Mouse (Mus musculus) hindbrain, embryonic 11.5 days (tissue): ENCODE results near the gene Atrn. TPM values are rescaled to one million over a fixed set of nuclear protein-coding genes. Genes with fewer than 3 reads are reported as not detected.

Experiments
- ATAC-seq: fragments of 200-750 bp; cut with Nextera tagmentation; 2 replicates; pipeline ENCODE4 v1.8.0; 2017; ENCODE audit warnings: mild to moderate bottlenecking, moderate TSS enrichment, moderate library complexity; ENCODE audit not compliant: low FRiP score
- DNase-seq: peaks from one replicate; pipeline ENCODE4 v3.0.0-alpha.2; 2015; ENCODE audit warnings: low spot score
- H3K27ac ChIP-seq: fragments of 300-500 bp; sonication (generic); 2 replicates; pipeline ENCODE4 v1.5.1; 2014; ENCODE audit warnings: mild to moderate bottlenecking, low read depth, low read length
- H3K27me3 ChIP-seq: fragments of 300-500 bp; sonication (generic); 2 replicates; pipeline ENCODE4 v1.6.1; 2014; ENCODE audit warnings: mild to moderate bottlenecking, low read length, moderate library complexity, mixed read lengths; ENCODE audit not compliant: control insufficient read depth, insufficient read depth
- H3K36me3 ChIP-seq: fragments of 300-500 bp; sonication (generic); 2 replicates; pipeline ENCODE4 v1.6.1; 2014; ENCODE audit warnings: mild to moderate bottlenecking, low read length, moderate library complexity, mixed read lengths; ENCODE audit not compliant: control insufficient read depth, insufficient read depth
- H3K4me1 ChIP-seq: fragments of 300-500 bp; sonication (generic); replicated peaks from 2 replicates; pipeline ENCODE4 v1.6.1; 2014; ENCODE audit warnings: low read length, mixed read lengths; ENCODE audit not compliant: control insufficient read depth, insufficient read depth
- H3K4me2 ChIP-seq: fragments of 300-500 bp; sonication (generic); replicated peaks from 2 replicates; pipeline ENCODE4 v1.6.1; 2014; ENCODE audit warnings: mild to moderate bottlenecking, low read depth, low read length
- H3K4me3 ChIP-seq: fragments of 300-500 bp; sonication (generic); 2 replicates; pipeline ENCODE4 v1.5.1; 2014; ENCODE audit warnings: low read depth, low read length
- H3K9ac ChIP-seq: fragments of 300-500 bp; sonication (generic); 2 replicates; pipeline ENCODE4 v1.6.1; 2014; ENCODE audit warnings: low read depth, low read length
- H3K9me3 ChIP-seq: fragments of 300-500 bp; sonication (generic); 2 replicates; pipeline ENCODE4 v1.6.1; 2016; ENCODE audit warnings: low read length; ENCODE audit not compliant: control insufficient read depth
- WGBS: fragments of 180-500 bp; shearing (Covaris S2); extraction: QIAGEN DNeasy Blood & Tissue Kit; methylation state at CpG from one replicate; pipeline ENCODE4 v1.1.7; 2014; 5-methylcytosine and 5-hydroxymethylcytosine counted together
- polyA plus RNA-seq: library from polyadenylated mRNA; unstranded; fragments of >200 nt; fragmentation: Nextera tagmentation; extraction: Ambion mirVana; gene quantifications from 2 replicates; pipeline ENCODE4 v1.2.1, GENCODE M21; 2014

Gene Atrn
- polyA plus RNA-seq, 1 experiment from 2014 or later = 9.9 TPM

DNA sequence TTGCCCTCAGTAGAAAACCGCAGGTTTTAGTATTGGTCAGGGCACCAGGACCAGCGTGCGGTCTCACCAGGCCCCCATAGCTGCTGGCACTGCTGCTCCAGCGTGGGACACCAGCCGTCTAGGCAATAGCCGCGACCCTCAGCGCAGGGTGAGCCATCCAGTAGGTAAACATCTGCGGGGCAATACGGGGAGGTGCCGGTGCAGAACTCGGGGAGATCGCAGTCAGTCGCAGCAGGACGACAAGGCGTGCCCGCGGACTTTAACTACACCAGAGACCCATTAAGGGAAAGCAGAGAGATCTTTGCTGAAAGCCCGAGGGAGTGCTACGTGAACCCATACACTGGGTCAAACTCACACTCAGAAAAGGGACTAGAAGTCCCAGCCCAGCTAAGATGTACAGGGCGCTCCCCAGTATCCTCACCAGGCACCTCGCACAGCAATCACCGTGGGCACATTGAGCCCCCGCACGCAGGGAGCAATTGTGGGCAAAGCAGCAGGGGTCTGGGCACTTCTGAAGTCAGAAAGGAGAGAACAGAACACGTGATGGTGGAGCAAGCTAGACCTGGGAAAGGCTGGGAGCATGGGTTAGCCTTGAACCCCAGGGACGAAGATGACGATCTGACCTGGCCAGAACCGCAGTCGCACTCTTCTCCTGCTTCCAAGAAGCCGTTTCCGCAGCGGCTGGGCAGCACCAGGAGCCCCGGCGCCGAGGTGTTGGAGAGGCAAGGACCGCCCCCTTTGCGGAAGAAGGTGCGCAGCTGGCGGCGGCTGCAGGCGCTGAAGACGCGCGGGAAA, 147.8 kb downstream of the Atrn start:
- Histone ChIP-seq H3K9ac (no peak overlapping the region), H3K36me3 (no peaks in the 10 kb centered on the region), H3K27me3 (peaks cover 45% of the 10 kb centered on the region), H3K4me3 (peak overlapping the region; percentile 15), H3K4me2 (peak overlapping the region; percentile 43), H3K4me1 (peaks cover 5% of the 10 kb centered on the region), H3K27ac (no peak overlapping the region), H3K9me3 (no peaks in the 10 kb centered on the region)
- ATAC-seq (no peak), DNase-seq (peak; percentile 25)
- 1% methylated on average over 45 of the region's 45 CpGs for WGBS

DNA sequence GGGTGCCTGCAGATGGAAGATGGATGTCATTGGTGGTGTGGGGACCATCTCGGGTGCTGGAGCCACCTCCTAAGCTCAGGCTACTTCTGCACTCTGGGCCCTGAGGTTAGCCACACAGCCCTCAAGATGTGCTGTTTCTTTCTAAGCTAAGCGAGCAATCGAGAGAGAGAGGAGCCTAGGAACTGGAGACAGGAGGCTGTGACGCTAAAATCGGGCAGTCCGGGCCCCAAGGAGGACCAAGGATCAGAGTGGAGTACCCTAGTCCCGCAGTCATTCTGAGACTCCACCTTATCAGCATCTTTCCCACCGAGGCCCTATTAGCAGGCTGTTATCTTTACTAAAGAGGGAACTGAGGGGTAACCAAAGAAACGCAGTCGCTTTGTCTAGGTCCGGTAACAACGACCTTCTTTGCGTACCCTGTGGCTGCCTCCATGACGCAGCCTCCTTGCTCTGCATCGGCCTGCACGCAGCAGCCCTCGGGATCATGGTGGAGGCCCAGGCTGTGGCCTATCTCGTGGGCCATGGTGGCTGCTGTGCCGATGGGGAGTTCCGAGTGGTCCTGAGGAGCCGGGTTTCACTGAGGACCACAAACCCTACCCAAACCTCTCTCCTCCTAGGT, 148.5 kb downstream of the Atrn start:
- Histone ChIP-seq H3K4me3 (peak overlapping the region; percentile 15; the same call in 1 of the 2 replicates), H3K27ac (no peak overlapping the region), H3K36me3 (no peaks in the 10 kb centered on the region), H3K4me1 (peaks cover 5% of the 10 kb centered on the region), H3K9ac (no peak overlapping the region), H3K27me3 (peaks cover 45% of the 10 kb centered on the region), H3K9me3 (no peaks in the 10 kb centered on the region), H3K4me2 (peak overlapping the region; percentile 43)
- DNase-seq (peak; percentile 55), ATAC-seq (0 out of 2 replicates have a peak, but pooled peaks have one; percentile 17)
- WGBS = 2% methylated on average over 21 of the region's 21 CpGs

DNA sequence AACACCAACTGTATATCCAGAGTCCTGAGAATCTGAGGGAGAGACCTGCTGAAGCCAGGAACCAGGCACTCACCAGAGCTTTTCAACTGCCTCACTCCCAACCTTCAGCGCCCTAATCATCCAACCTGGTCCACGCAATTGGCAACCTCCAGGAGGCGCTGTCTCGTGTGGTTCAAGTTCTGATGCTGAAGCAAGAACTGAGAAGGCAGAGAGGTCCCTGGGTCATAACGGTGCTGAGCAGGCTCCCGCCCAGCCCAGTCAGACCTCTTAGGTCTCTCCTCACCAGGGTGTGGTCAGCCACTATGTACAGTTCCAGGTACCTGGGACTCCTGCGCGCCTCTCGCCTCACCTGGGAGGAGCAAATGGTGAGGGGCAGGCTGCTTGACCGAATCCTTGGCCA, 149.3 kb downstream of the Atrn start:
- Histone ChIP-seq H3K36me3 (no peaks in the 10 kb centered on the region), H3K4me3 (no peak overlapping the region), H3K9ac (no peak overlapping the region), H3K27ac (no peak overlapping the region), H3K4me1 (peaks cover 5% of the 10 kb centered on the region), H3K9me3 (no peaks in the 10 kb centered on the region), H3K27me3 (peaks cover 45% of the 10 kb centered on the region), H3K4me2 (no peak overlapping the region)
- 2% methylated on average over 10 of the region's 10 CpGs for WGBS
- DNase-seq = peak; percentile 83
- ATAC-seq = peak; percentile 60; the same call in 1 of the 2 replicates

DNA sequence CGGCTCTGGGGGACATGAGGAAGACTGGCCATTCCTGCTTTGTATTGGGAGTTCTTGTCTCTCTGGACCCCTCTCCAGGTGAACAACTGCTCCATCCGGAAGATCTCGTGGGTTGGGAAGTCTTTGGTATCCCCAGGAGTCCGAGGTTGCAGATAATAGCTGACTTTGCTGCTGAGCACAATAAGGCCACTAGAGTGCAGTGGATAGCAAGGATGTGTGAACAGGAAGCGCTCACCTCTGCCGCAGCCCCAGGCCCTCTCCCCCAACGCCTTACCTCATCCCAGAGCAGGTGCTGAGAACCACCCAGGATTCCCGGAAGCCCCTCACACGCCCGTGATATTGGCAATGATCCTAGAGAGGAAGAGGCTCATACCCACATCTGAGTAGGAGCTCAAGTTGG, 149.9 kb downstream of the Atrn start:
- 4% methylated on average over 10 of the region's 10 CpGs for WGBS
- Histone ChIP-seq H3K36me3 (no peaks in the 10 kb centered on the region), H3K4me1 (peaks cover 5% of the 10 kb centered on the region), H3K4me2 (no peak overlapping the region), H3K27me3 (peaks cover 45% of the 10 kb centered on the region), H3K9ac (no peak overlapping the region), H3K9me3 (no peaks in the 10 kb centered on the region), H3K4me3 (no peak overlapping the region), H3K27ac (no peak overlapping the region)
- DNase-seq (peak; percentile 55), ATAC-seq (peak; percentile 22; the same call in 1 of the 2 replicates)

DNA sequence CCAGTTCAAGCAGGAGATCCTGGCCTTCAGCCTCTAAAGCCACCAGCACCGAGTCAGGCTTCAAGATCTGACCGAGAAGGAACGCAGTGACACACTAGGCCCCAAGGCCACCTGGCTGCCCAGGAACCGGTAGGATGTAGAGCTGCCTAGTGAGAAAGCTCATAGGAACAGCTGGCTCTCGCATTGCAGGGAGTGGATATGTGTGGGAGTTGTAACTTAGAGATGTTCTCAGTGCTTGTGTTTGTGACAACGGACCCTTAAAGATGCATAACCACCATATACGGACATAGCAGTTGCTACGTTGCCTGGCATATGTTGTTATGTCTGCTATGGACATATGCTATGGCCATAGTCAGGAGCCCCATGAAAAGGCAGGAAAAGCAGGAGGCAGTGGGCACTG, 152.4 kb downstream of the Atrn start:
- H3K9me3 ChIP-seq = no peaks in the 10 kb centered on the region
- no peak overlapping the region for H3K4me2 ChIP-seq
- H3K9ac ChIP-seq = no peak overlapping the region
- 96% methylated on average over 8 of the region's 8 CpGs for whole genome bisulfite sequencing
- no peaks in the 10 kb centered on the region for H3K36me3 ChIP-seq
- H3K4me1 ChIP-seq = peaks cover 7% of the 10 kb centered on the region
- no peak overlapping the region for H3K4me3 ChIP-seq
- ATAC-seq (no peak), DNase-seq (no peak)
- no peak overlapping the region for H3K27ac ChIP-seq
- peaks cover 41% of the 10 kb centered on the region for H3K27me3 ChIP-seq

DNA sequence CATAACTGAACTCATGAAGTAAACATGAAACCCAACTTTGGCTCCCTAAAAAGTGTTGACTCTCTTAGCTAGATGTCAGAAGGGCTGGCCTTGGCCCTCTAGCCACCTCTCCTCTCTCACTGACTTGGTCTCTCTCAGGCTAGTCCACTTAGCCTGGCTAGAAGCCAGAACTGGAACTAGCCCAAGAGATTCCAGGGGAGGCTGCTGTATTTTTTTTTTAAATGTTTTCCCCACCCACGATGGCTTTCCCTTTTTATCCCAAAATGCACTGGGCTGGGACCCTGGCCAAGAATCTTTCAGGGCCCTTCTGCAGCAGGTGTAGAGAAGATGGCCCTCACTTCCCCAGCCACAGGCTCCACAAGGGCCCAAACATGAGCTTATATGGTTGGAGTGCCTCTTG, 153.1 kb downstream of the Atrn start:
- Histone ChIP-seq H3K27ac (no peak overlapping the region), H3K27me3 (peaks cover 37% of the 10 kb centered on the region), H3K9ac (no peak overlapping the region), H3K4me2 (no peak overlapping the region), H3K4me1 (peaks cover 2% of the 10 kb centered on the region; the same call in 1 of the 2 replicates), H3K4me3 (no peak overlapping the region), H3K36me3 (no peaks in the 10 kb centered on the region), H3K9me3 (no peaks in the 10 kb centered on the region)
- DNase-seq (no peak), ATAC-seq (no peak)
- WGBS = 78% methylated on average over 1 of the region's 1 CpGs

DNA sequence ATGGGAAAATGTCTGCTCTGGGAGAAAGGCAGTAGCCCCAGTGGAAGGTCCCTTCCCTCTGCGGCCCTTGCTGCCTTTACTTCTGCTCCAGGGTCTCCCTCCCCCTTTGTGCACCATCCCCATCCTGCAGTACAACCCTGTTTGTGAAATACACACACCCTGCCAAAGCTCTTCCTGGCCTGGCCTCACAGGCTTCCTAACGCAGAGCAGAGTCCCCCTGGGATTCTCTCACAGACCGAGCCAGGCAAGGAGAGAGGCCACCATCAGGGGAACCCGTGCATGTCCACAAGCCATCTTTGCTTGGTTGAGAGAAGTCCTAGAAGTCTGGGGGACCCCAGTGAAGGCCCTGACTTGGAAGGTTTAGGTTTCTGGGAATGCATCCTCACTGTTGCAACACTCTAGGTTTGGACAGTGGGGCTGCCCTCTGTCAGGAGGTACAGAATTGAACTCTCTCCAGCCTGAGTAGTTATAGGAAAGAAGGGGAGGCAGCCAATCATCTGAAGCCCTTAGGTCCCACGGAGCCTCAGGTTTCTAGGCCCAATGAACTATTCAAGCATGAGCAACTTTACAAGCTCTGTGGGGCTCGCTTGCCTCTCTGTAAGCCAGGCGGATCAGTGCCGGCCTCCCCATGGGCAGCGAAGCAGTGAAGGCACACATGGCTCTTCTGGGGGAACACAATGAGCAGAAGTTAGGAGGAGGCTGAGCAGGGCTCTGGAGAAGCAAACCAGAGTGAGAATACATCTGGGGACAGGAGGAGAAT, 153.7 kb downstream of the Atrn start:
- Histone ChIP-seq H3K9me3 (no peaks in the 10 kb centered on the region), H3K4me1 (0 out of 2 replicates have a peak, but pooled peaks cover 2% of the 10 kb centered on the region), H3K9ac (no peak overlapping the region), H3K4me3 (no peak overlapping the region), H3K4me2 (no peak overlapping the region), H3K27ac (no peak overlapping the region), H3K27me3 (peaks cover 34% of the 10 kb centered on the region), H3K36me3 (no peaks in the 10 kb centered on the region)
- WGBS = 69% methylated on average over 9 of the region's 9 CpGs
- ATAC-seq = no peak
- DNase-seq = no peak

DNA sequence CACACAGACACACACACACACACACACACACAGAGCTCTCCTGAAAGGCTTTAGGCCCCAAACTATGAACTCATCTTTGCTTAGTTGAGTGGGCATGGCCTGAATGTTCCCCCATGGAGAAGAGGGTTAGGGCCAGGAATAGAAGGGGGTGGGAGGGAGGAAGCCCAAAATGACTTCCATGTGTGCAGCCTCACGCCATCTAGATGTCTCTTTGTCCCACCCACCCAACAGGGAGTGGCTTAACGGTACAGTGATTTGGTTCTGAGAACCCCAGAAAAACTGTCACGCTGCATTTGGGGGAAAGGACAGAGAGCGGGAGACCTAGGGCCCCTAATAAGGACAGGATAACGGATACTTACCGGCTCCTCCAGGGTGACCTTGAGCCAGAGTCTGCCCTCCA, 154.5 kb downstream of the Atrn start:
- H3K9me3 ChIP-seq = no peaks in the 10 kb centered on the region
- DNase-seq (peak; percentile 29), ATAC-seq (no peak)
- H3K4me3 ChIP-seq = no peak overlapping the region
- WGBS = 49% methylated on average over 6 of the region's 6 CpGs
- 0 out of 2 replicates have a peak, but pooled peaks cover 2% of the 10 kb centered on the region for H3K4me1 ChIP-seq
- no peaks in the 10 kb centered on the region for H3K36me3 ChIP-seq
- no peak overlapping the region for H3K4me2 ChIP-seq
- H3K27ac ChIP-seq = no peak overlapping the region
- no peak overlapping the region for H3K9ac ChIP-seq
- H3K27me3 ChIP-seq = peaks cover 26% of the 10 kb centered on the region
